Mouse (Mus musculus) left cerebral cortex, adult 18-20 months (tissue): ENCODE results near the gene Ager. TPM values are rescaled to one million over a fixed set of nuclear protein-coding genes. Genes with fewer than 3 reads are reported as not detected.

Source experiments
- DNase-seq, 2 experiments: peaks; one replicate each; pipeline ENCODE4 v3.0.0; 2021 to 2022; ENCODE audit warnings: low spot score in 2 of 2, mixed read lengths in 1 of 2
- total RNA-seq, 2 experiments: library from RNA; stranded (reverse); gene quantifications; 2 replicates each; pipeline ENCODE4 v1.2.3; 2021

Ager gene
- total RNA-seq, 2 experiments from 2014 or later, result 0.45 to 0.58 TPM

DNA sequence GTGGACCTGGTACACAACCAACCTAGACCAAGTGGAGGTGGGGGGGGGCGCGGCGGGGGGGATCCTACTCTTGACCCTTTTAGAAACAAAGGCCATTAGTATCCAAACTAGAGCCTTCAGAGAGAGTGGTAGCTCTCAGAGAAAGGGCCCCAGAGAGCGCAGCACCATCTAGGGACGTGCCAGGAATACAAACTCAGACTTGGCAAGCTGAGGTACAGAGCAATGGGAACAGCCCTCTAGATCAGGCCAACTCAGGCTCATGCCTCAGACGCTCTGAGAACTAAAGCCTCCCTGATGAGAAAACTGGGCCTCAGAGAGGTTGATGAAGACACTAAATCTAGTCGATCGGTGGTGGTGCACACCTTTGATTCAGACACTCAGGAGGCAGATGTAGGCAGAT lies 12.5 kb upstream of the Ager start:
- no peak for DNase-seq

GRCm38 (mm10) chr17:34585877-34586771 lies 11.5 kb upstream of the Ager start:
- DNase-seq, result peak in 1 of 2 experiments; percentile 34

DNA sequence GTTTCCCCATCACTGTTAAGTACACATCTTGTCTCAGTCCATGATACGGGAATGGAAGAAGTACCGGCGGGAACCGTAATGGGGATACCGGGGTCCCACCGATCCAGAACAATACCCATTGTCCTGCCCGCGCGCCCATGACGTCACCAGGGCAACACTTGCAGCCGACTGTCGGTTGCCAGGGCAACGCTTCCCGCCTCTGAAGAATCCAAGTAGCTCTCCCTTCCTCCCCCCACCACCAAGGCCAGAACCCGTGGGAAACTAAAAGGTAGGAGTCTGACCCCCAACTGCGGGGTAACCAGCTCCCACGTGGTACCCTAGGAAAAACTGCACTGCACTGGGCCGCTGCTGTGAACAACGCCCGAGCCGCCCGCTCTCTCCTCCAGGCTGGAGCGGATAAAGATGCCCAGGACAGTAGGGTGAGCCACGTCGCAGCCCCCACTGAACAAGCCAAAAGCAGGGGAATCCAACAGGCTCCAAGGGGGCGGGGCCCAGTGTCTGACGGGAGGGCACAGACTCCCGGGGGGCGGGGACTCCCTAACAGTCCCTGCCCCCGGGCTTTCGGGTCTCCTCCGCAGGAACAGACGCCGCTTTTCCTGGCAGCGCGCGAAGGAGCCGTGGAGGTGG lies 10.8 kb upstream of the Ager start:
- DNase-seq, result peak; percentile 88 to 89

GRCm38 (mm10) chr17:34587423-34587811 lies 10.2 kb upstream of the Ager start:
- peak; percentile 95 to 99 for DNase-seq

- DNase-seq, result no peak
Observed at GRCm38 (mm10) chr17:34587814-34588213, 9.8 kb upstream of the Ager start.

GRCm38 (mm10) chr17:34588767-34589166 lies 8.9 kb upstream of the Ager start:
- no peak for DNase-seq

GRCm38 (mm10) chr17:34589206-34589605 lies 8.5 kb upstream of the Ager start:
- DNase-seq, result no peak

- DNase-seq, result no peak
Observed at GRCm38 (mm10) chr17:34589681-34590101, 8.0 kb upstream of the Ager start, which contains the start of gene Gpsm3. Gene Gpsm3, plus strand, starts transcription at chr17:34589806.

DNA sequence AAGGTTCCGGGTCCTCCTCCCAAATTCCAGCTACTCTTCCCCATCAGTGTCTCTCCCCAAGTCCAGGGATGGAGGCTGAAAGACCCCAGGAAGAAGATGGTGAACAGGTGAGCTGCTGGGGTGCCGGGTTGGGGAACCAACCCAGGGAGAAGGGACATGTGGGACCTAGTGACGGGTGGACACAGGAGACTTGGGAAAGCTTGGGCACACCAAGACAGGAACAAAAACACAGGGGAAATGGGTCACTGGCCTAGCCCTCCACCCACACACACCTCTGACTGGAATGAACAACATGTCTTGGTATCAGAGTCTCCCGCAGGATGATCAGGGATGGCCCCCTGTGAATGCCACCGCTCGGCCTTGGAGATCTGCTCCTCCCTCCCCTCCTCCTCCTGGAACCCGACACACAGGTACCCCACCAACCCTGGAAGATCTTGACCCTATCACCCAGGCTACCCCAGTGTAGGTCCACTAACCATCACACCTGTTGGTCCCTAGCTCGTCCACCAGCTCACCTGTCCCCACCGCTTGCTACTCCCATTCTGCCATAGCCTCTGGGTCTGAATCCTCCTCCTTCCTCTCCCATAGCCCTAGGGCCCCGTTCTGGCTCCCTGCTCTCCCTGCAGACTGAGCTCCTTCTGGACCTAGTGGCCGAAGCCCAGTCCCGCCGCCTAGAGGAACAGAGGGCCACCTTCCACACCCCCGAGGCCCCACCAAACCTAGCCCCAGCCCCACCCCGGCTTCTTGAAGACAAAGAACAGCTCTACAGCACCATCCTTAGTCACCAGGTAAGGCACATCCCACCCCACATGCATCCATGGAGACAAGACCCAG lies 7.3 kb upstream of the Ager start:
- no peak for DNase-seq

DNA sequence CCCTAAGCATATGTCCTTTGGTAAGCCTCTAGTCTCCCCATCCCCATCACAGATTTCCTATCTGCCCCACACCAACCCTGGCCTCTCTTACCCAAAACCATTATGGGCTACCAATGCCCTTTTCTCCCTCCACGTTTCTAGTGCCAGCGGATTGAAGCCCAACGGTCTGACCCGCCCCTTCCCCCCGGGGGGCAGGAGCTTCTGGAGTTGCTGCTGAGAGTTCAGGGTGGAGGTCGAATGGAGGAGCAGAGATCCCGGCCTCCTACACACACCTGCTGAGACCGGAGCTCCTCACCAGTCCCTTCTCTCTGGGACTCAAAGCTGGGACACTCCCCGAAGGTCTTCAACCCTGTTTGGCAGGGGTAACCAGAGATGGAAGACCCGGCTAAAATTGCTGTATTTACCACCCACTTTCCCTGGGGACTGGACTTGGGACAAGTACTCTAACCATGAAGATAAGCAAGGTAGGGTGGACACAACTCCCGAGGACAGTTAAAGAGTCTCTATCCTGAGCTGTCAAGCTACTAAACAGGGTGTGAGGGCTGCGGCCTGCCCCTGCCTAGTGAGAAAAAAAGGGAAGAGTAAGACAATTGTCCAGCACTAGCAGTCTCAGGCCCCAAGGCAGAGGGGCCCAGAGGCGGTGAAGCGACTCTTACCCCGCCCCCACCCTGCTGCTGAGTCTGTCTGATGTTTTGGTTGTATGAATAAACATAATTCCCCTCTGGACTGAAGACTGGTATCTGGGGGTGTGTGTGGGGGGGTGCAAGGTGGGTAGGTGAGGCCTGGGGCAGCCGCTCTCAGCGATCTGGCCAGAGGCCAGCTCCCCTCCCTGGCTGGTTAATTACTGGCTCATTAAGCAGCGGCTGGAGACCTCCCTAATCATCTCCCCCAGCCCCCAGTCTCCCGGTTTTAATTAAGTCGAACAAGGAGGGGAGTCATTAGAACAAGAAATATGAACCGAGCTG lies 6.4 kb upstream of the Ager start, which contains the start of gene Pbx2:
TSS of gene Pbx2 (plus strand) at position 238 of the 965 bp plus-strand sequence.
- no peak for DNase-seq

- peak; percentile 79 to 86 for DNase-seq
Observed at GRCm38 (mm10) chr17:34591994-34592375, 5.7 kb upstream of the Ager start.

DNA sequence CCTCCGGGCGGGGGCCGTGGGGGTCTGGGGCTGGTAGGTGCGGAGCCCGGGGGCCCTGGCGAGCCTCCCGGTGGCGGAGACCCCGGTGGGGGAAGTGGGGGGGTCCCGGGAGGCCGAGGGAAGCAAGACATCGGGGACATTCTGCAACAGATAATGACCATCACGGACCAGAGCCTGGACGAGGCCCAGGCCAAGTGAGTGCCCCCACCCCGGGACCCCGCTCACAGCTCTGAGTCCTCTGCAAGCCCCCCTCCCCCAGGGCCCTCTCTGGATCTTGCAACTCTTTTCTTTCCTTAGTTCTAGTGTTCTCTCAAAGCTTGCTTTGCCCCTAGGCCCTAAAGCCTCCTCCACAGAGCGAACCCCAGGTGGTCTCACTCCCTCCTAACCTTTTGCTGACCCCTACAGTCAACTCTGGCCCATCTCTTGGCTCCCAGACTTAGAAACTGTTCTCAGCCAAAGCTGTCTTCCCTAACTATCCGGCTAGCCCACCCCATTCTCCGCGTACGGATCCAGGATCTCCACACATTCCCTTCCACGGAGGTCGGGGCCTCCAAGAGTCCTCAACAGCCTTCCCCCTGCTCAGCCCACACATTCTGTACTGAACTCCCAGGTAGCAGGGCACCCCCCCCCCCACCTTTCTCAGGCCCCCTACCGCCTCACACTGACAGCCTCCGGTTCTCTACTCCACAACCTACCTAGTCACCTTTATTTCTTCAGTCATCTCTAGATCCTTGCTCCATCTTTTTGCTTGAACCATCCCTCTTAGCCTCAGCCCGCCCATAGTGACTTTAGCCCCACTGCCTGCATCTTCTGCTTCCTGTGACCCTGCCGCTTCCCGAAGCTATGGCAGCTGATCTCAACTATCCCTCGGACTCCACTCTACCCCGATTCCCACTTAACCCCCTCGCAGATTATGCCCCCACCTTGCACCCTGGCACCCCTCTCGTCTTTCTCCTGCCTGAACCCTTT lies 4.8 kb upstream of the Ager start:
- peak in 1 of 2 experiments; percentile 28 for DNase-seq

DNA sequence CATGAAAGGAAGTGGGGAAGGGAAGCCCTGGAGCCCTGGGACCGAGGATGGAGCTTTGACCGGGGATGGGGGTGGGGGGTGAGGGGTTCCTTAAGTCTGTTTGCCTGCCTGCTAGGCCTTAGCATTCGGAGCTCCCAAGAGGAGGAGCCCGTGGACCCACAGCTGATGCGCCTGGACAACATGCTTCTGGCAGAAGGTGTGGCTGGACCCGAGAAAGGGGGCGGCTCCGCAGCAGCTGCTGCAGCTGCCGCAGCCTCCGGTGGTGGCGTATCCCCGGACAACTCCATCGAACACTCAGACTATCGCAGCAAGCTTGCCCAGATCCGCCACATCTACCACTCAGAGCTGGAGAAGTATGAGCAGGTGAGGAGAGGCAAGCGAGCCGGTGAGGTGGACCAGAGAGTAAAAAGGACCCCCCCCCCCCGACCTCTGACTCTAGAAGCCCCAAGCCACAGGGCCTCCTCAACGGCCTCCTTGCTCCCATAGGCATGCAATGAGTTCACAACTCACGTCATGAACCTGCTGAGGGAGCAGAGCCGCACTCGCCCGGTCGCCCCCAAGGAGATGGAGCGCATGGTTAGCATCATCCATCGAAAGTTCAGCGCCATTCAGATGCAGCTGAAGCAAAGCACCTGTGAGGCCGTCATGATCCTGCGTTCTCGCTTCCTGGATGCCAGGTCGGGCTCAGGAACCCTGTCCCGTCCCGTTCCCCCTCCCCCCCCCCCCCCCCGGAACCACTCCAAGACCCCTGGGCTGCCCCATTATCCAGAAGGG lies 3.7 kb upstream of the Ager start:
- DNase-seq, result no peak

GRCm38 (mm10) chr17:34596098-34596497 lies 1.6 kb upstream of the Ager start:
- no peak for DNase-seq

DNA sequence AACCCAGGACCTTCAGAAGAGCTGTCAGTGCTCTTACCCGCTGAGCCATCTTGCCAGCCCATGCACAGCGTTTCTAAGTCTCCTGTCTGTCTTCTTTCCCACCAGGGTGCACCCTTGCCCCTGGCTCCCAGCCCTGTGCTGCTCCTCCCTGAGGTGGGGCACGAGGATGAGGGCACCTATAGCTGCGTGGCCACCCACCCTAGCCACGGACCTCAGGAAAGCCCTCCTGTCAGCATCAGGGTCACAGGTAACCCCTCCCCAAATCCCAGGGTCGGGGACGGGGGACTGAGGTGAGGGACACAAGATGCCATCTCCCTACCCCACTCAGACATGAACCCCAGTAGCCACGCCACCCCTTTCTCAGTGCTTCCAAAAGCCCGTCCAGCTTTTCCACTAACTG lies 2.2 kb downstream of the Ager start:
- no peak for DNase-seq

GRCm38 (mm10) chr17:34601796-34602195 lies 4.1 kb downstream of the Ager start:
- DNase-seq, result no peak

- peak; percentile 98 to 100 for DNase-seq
Observed at GRCm38 (mm10) chr17:34603375-34604060, 5.9 kb downstream of the Ager start, which contains the start of gene Rnf5. Gene Rnf5, minus strand, starts transcription at chr17:34603690.
